Mouse (Mus musculus) embryo, embryonic 10 days (tissue): ENCODE results near the gene Bicdl2.
A peak's percentile ranks its signal among the peaks of the same experiment; 100 is the strongest.

Experiments used
- DNase-seq: peaks from one replicate; pipeline ENCODE4 v3.0.0-alpha.2; 2015; ENCODE audit warnings: low spot score

Gene Bicdl2

DNA sequence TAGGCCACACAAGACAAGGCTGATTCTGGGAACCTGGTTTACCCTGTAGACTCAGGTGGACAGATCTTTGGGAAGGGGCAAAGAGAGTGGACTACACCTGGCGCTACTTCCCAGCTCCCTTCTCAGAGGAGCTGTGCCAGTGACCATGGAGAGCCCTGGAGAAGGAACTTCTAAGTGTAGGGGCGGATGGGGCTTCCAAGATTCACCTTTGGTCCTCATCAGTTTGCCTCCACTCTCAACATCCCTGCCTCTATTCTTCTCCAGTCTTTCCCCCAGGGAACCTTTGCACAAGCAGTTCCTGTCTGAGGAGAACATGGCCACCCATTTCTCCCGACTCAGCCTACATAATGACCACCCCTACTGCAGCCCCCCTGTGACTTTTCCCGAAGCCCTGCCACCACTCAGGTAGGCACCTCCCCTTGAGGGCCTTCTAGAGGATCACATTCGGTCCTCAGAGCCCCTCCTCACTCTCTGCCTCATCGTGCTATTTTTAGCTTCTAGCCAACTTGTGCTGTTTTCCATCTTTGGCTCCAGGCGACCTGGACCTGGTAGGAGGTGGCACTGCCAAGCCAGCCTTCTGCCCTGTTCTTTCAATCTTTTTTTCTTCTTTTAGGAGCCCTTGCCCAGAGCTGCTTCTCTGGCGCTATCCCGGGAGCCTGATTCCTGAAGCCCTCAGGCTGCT is 14.1 kb downstream of the Bicdl2 start:
- no peak for DNase-seq

DNA sequence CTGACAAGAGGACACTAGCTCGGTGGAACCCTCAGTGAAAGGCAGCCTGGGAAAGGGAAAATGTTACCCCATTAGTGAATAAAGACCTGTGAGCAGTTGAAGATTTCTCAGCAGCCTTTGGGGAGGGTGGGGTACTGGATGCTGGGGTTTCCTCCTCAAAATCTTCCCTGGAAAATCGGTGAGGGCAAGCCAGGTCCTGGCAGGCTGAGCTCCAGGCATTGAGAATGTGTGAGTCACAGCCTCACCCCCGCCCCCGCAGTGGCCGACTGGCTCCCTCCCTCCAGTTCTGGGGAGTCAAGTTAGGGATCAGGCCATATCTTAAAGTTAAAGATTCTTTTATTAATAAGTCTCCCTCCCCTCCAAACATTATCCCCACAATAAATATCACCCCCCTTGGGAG is 14.8 kb downstream of the Bicdl2 start:
- no peak for DNase-seq

DNA sequence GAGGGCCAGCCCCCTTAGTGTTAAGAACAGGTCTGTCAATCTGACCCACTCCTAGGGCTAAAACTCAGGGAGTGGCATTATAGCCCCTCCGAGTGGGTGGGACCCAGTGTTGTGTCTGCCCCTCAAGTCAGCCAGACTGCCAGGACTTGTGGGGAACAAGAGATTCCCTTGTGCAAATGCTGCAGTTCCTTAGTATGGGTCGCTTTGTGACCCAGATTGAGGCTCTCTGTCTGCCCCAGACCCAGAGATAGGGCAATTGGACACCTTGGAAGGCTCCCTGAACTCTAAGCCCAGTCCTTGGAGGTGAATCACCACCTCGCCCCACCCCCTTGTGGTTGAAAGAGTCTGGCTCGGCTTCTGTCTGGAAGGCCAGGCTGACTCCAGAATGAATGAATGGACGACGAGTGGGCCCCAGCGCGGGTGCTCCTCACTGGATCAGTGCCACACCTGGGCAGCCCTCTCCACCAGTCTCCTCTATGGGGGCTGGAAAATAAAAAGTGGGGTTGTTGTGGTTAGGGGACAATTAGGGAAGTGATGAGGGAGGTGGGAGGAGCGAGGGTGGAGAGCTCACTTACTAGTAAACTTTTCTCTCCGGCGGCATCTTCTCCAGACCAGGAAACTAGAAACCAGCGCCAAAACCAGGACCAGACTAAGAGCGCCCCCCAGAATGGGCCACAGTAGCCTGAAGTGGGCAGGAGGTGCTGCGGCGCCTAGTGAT is 15.4 kb downstream of the Bicdl2 start:
- peak; percentile 54 for DNase-seq

DNA sequence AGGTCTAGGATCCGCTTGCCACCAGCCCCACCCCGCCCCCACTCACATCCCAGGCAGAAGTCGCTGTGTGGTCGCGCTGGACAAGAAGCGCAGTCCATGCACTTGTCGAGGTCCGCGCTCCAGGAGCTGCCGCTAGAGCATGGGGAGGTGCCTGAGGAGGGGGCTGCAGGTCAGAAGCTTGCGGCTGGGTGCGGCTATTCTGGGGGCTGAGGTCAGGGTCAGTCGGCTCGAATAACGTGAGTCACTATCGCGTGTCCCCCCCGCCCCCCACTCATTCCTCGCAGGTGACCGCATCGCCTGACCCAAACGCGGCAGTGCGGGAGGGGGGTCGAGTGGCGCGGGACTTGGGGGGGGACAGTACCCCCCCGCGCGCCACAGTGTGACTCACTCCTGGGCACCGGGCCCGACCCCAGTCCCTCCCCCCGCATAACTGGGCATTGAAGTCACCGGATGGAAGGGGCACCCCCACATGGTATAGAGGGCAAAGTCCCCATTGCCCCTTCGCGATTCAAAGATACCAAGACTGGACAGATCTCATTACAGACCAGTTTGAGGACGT is 16.2 kb downstream of the Bicdl2 start:
- DNase-seq, result peak; percentile 57

DNA sequence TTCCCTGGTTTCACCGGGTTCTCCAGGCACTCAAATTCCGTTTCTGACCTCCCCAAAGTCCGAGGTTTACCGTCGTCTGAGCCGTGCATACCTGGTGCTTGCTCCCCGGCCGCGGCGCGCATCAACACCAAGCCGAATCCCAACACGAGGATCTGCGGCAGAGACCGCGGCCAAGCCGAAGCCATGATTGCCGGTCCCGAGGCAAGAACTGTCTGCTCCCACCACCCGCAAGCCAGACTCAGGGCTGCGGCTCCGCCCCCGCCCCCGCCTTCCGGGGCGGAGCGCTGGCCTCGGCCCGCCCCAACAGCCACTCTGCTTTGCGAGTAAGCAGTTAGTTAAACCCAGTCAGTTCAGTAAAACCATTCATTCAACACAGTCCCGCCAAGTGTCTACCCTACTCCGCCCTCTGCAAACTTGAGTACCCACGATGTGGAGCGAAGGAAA is 17.0 kb downstream of the Bicdl2 start, which contains the start of gene Tnfrsf12a:
Gene Tnfrsf12a, minus strand, starts transcription at position 233 of the 444 bp plus-strand sequence.
- peak; percentile 82 for DNase-seq

DNA sequence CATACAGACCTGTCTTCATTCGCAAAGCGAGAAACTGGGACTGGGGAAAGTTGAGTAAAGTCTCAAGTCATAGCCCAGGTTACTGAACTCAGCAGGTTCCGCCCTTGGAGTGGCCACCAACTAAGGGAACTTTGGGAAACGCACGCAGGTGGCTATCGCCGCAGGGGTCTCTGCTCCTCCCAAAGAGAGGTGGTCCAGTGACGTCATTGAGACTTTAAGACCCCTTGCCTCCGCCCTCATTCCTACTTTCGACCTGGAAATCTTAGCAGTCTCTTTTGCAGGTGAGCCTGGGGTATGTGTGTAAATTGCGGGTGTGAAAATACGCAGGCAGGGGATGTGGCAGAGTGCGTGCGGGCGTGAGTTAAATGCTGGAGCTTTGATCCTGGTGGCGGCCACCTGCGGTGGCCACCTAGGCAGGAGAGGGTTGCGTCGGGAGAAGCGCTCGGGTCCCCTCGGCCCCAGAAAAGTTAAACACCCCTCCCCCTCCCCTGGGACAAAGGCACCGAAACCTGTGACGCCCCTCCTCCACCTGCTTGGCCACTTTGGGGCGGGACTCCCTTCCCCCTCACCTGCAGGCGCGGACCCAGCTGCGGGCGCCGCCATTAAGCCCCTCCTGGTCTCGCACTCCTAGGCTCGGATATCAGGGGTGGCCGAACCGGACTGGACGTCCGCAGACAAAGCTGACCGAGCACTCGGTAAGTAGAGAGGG is 19.0 kb downstream of the Bicdl2 start, which contains the start of gene Cldn6:
Gene Cldn6, plus strand, starts transcription at position 123 of the 709 bp plus-strand sequence.
- peak; percentile 55 for DNase-seq

DNA sequence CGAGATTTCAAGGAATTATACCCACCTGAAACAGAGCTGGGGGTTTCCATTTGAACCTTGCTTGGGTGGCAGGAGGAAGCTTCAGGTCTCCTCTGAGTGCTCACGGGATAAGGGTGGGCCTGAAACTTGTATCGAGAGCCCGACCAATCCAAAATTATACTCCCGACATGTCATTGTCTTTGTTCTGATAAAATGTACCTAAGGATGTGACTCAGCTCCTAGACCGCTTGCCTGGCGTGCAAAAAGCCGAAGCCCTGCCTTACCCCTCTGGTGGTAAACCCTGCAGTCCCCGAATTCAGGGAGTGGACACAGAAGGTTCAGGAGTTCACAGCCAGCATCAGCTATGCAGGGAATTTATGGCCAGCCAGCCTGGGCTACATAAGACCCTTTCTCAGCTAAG is 20.0 kb downstream of the Bicdl2 start:
- no peak for DNase-seq

DNA sequence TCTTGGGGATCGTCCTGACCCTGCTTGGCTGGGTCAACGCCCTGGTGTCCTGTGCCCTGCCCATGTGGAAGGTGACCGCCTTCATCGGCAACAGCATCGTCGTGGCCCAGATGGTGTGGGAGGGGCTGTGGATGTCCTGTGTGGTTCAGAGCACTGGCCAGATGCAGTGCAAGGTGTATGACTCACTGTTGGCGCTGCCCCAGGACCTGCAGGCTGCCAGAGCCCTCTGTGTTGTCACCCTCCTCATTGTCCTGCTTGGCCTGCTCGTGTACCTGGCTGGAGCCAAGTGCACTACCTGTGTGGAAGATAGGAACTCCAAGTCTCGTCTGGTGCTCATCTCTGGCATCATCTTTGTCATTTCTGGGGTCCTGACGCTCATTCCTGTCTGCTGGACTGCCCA is 20.8 kb downstream of the Bicdl2 start:
- no peak for DNase-seq

DNA sequence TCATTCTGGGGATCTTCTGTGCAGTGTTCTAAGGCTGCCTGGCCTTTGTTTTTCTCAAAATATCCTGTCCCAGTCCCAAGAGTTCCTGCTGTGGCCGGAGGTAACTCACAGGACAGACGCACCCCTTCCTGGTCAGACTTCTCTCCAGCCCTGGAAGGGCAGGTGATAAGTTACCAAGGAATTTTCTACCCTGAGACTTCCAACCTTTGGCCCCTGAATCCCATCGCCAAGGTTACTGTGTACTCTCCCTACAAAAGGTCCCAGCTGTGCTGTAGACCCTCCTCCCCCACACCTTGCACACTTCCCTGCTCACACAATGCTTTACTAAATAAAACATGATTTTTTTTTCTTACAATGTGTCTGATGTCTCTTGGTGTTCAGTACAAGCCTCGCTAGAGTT is 21.8 kb downstream of the Bicdl2 start:
- DNase-seq, result no peak

DNA sequence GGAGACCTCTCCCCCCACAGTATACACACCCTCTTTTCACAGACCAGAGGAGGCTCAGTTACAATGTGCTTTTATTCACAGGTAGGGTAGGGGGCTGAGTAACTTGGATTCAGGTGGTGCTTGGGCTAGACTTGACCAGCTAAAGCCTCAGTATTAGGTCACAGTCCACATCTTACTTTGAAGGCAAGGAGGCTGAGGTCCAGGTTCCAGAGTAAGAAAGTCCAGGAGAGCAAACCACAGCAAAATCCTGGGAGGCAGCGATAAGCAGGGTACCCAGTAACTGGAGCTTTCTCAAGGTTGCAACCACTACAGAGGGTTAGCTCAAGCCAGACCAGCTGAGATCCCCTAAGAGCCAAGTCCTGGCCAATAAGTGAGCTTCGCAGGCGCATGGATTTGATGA is 22.2 kb downstream of the Bicdl2 start:
- DNase-seq, result no peak

DNA sequence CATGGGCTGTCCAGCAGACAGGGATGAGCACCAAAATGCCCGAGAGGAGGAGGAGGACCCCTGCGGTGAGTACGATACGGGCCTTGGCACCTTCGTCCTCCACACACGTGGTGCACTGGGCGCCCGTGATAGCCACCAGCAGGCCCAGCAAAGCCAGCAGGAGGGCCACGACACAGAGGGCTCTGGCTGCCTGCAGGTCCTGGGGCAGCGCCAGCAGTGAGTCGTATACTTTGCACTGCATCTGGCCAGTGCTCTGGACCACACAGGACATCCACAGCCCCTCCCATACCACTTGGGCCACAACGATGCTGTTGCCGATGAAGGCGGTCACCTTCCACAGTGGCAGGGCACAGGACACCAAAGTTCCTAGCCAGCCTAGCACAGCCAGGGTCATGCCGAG is 22.9 kb downstream of the Bicdl2 start:
- no peak for DNase-seq

DNA sequence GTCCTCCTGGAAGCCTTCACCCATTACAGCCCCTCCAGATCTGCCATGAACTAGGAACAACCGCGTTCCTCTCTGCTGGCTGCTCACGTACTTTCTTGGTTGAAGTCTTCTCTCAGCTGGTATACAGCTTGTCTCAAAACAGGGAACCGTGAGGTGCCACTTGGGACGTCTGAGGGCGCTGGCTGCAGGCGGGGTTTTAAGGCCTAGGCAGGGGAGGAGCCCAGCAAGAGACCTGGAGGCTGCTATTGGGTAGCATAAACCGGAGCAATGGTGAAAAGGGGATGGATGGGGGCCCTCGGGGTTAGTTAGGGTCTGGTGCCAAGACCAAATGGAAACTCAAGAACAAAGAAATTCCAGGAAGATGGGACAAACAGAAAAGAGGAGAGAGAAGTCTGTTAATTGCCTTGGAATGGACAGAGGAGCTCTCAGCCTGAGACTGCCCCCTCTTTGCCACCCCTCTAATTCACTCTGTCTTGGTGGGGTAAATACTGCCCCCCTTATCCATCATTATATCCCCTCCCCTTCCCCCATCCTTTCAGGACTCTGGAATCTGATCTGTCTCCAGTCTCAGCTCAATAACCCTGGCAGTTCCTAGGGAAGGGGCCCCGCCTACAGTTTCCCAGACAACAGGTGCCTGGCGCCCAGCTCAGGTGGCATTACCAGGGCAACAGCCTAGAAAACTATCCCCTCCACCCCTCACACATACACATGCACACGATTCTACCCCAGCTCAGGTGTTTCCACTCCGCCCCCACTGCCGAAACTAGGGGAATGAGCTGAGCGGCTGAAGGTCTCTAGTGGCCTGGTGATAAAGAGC is 23.8 kb downstream of the Bicdl2 start, which contains the start of gene Cldn9:
Gene Cldn9, minus strand, starts transcription at position 171 of the 817 bp plus-strand sequence.
- DNase-seq, result no peak

DNA sequence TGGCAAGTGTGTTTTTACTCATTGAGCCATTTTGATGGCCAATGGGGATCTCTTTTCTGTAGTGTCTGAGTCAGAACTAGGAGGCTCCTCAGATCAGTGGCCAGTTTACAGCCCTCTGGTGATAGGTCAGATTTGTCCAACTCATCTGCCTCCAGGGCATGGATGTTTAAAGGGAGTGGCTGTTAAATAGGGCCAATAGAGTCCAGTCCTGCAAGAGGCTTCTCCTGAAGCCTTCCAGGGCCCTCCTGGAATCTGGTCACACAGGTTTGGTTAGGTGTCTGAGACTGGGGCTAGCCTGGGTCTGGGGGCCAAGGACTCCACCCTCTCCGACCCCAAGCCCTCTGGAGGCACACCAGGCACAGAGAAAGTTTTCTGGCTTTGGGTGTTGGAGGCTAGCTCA is 34.2 kb downstream of the Bicdl2 start:
- DNase-seq, result peak; percentile 17

DNA sequence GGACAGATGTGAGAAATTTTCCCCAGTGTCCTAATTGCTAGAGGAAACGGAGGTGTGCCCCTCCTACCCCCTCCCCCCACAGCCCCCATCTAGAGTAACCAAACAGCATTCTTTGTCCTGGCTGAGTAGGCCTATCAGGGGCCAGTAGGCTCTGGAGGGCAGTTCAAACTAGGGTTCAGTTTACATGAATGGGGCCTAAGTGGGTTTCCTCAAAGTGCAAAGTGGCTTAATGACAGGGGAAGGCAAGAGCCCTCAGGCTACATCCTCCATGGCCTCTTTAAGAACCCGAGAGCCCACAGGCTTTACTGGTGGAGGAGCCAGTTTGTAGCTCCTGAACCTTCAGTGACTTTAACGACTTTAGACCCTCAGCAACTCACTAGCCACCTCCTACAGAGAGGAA is 35.5 kb downstream of the Bicdl2 start:
- peak; percentile 64 for DNase-seq

DNA sequence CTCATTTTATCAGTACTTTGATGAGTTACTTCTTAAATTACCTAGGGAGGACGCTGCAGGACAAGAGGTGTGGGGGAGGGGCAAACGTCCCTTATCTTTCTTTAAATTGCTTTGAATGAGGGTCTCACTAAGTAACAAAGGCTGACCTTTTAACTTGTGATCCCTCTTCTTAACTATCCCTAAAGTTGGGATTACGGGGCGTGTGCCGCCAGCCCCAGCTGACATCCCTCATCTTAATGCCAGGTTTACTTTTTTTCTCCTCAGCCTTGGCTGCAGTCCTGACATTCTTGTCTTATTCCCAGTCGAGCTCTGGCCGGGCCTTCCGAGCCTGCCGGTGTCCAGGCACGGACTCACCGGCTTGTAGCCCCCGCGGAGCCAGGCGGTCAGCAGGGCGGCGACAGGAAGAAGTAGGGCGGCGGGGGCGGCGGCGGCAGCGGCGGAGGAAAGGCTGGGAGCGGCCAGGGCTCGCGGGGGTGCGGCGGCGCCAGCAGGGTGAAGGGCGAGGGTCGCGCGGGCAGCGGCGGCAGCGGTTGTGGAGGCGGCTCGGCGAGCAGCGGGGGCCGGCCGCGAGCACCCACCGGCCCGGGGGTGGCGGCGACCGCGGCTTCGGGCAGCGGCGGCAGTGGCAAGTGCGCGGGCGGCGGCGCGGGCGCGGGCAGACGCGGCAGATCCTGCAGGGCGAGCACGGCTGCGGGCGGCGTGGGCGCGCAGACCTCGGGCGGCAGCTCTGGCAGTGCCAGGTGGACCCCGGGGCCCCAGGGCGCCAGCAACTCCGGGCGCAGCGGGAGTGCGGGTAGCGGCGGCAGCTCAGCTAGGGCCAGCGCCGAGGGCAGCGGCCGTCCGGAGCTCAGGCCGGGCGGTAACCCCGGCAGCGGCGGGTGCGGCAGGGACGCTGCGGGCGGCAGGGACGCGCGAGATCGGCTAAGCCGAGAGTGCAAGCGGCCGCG is 39.1 kb downstream of the Bicdl2 start:
- no peak for DNase-seq

DNA sequence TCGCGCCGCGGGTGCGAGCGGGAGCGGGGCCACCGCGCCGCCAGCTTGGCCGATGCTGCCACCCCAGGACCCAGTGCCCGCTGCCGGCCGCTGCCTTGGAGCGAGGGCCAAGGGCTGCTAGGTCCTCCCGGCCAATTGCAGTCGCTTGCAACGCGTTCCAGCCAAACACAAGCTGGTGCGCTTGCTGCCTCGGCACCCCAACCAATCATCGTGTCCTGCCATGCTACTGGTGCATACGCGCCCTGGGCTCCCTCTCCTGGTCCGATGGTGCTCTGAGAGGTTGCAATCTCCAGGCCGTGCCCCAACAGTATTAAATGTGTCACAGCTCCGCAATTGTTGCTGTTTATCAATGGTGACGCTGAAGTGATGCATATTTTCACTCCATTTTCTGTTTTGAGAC is 39.8 kb downstream of the Bicdl2 start:
- peak; percentile 96 for DNase-seq

DNA sequence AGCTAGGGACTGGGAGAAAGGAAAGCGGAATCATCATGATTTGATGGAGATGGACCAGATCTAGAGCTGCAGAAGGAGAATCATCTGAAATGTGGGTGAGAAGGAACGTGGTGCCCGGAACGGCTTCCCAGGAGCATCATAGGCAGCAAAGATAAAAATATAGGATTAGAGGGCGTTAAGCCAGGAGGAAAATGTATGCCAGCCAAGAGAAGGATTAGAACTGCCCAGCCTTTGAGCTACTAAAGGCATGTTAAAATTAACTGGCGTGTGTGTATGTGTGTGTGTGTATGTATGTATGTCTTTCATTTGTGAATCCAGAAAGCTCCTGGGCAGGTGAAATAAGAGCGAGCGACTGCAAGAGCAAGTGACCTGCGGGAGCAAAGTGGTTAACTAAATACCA is 43.0 kb downstream of the Bicdl2 start:
- no peak for DNase-seq

DNA sequence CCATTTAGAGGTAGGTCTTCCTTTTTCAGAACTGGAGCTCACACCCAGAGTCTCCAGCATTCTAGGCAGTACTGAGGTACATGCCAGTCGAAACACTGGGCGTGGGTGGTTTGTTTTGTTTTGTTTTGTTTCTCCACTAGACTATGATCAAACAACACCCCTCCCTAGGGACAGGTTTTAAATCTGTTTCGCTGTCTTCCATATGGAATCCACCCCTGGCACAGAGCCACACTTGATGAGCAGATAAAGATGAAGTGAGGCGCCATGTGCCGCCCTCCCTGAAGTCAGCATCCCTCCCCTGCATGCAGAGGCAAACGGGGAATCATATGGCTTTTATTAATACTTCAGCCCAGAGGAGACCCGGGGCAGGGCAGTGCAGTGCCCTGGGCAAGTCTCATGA is 44.4 kb downstream of the Bicdl2 start:
- DNase-seq, result no peak

DNA sequence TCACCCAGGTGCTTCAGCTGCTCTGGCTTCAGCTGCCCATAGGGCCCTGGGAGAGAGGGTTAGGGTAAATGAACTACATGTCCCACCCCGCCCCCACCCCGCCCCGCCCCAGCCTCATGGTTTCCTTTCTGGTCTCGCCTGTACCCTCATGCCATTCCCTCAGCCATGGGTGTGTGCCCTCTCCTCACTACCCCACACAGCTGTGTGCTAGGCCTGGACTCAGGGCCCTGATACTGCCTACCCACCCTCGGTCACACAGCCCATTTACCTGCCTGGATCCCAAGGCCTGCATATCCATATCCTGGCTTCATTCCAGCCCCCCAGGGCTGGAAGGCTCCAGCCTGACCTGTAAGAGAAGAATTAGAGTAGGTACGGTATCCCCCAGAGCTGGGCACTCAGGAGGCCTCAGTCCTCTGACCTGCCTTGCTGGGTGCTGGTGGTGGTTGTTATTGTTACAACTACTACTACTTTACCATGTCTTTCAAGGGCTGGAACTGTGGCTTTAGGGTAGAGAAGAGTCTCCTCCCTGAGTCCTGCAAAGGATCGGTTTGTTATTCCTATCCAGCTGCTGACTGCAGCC is 45.3 kb downstream of the Bicdl2 start:
- DNase-seq, result no peak

DNA sequence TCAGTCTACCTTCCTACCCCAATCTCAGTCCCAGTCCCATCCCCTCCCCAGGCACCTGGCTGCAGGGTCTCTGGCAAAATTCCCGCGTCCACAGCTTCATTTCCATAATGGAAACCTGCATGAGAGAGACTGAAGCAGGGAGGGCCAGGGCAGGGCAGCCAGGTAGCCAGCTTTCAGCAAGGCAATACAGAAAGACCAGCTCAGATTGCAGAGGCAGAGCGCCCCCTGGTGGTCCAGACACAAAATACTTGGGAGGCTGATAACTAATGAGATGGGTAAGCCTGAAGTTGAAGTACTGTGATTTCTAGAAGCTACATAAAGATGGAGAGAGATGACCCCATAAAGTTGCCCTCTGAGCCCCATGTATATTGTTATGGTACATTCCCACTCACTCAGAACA is 45.9 kb downstream of the Bicdl2 start:
- peak; percentile 85 for DNase-seq
